14 mouse cellular contexts compared by ENCODE assay signal in the genomic region with DNA sequence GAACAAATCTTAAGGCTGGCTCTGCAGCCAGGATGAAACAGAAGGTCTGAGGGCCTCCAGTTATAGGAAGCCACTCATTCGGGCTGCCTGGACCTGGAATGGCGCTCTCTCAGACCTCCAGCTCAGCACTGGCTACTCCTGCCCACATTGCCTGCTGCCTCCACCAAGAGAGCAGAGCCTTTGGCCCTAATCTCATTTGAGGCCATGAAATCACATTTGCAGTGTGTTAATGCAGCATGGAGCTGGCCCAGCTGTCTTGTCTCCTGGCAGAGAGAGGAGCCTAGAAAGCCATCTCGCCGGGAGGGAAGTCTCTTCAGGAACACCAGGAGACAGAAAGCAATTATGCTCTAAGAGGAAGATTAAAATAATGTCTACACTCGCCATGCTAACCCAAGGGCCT. TPM values are rescaled to one million over a fixed set of nuclear protein-coding genes. Genes with fewer than 3 reads are reported as not detected.
DNase-seq lines count a peak whose midpoint lies in the region; ATAC-seq and TF ChIP-seq lines count a peak whose summit lies in the region.
"Had no signal": no experiment of that assay in that cellular context is flagged by ENCODE, and none has a peak within 500 bp of the region (broad histone marks: within the 10 kb centered on the region; RNA-seq: fewer than 3 reads in every experiment).

No protein-coding gene starts in this region.

- WGBS in forebrain, embryonic 14.5 days = 57% methylated on average over 5 of the region's 5 CpGs
- 38% methylated on average over 5 of the region's 5 CpGs for WGBS in hindbrain, postnatal 0 days

- no peak for TF ChIP-seq POLR2A in brain, embryonic 14.5 days (IDR thresholded peaks at IDR 0.05; ENCODE audit: borderline replicate concordance, extremely low read depth, insufficient read depth, insufficient read length, poor library complexity, severe bottlenecking)

- H3K27ac ChIP-seq in layer of hippocampus, adult 2 months = peak overlapping the region; percentile 87
- peak overlapping the region; percentile 17; the same call in 1 of the 2 replicates for H3K27ac ChIP-seq in forebrain, embryonic 14.5 days (ENCODE audit: low read depth, low read length)
- peak overlapping the region; percentile 45; the same call in 1 of the 2 replicates for H3K27ac ChIP-seq in hindbrain, postnatal 0 days
- H3K27ac ChIP-seq: liver, embryonic 13.5 days had no signal

- TF ChIP-seq CTCF in layer of hippocampus, adult 2 months (conservative IDR thresholded peaks at IDR 0.05) = no peak
- TF ChIP-seq CTCF in brain, embryonic 14.5 days (IDR thresholded peaks at IDR 0.05; ENCODE audit: borderline replicate concordance, extremely low read depth, insufficient read depth, insufficient read length) = no peak
- no peak for TF ChIP-seq CTCF in hindbrain, postnatal 0 days (IDR thresholded peaks at IDR 0.05; ENCODE audit: low read depth)

- no peak overlapping the region for H3K4me2 ChIP-seq in forebrain, embryonic 14.5 days (ENCODE audit: low read length)
- H3K4me2 ChIP-seq in hindbrain, postnatal 0 days (ENCODE audit: low read depth, low read length) = no peak overlapping the region
- H3K4me2 ChIP-seq: heart, embryonic 12.5 days; liver, embryonic 13.5 days had no signal

- H3K27me3 ChIP-seq in forebrain, embryonic 14.5 days (replicated peaks; ENCODE audit: control insufficient read depth, insufficient read depth, low read length) = no peaks in the 10 kb centered on the region
- no peaks in the 10 kb centered on the region for H3K27me3 ChIP-seq in hindbrain, postnatal 0 days (ENCODE audit: insufficient read depth, low read length)

- no peaks in the 10 kb centered on the region for H3K36me3 ChIP-seq in forebrain, embryonic 14.5 days (ENCODE audit: control insufficient read depth, insufficient read depth, low read length)
- H3K36me3 ChIP-seq in hindbrain, postnatal 0 days (ENCODE audit: insufficient read depth, low read length) = no peaks in the 10 kb centered on the region
- H3K36me3 ChIP-seq: heart, embryonic 12.5 days; liver, embryonic 13.5 days had no signal

- no peak for DNase-seq in layer of hippocampus, adult 2 months (ENCODE audit: low spot score in 2 of 2)
- DNase-seq in layer of hippocampus, adult 9-11 months = no peak
- DNase-seq in brain, embryonic 14.5 days (ENCODE audit: low read depth) = peak; percentile 74
- no peak for DNase-seq in forebrain, embryonic 14.5 days (ENCODE audit: low spot score)
- peak; percentile 70 for DNase-seq in hindbrain, postnatal 0 days (ENCODE audit: low spot score)
- no peak for DNase-seq in heart, postnatal 4 days
- DNase-seq in urinary bladder, postnatal 4 days (ENCODE audit: low spot score in 2 of 2) = no peak
- no peak for DNase-seq in thymus, postnatal 0 days (ENCODE audit: low spot score)
- DNase-seq: adrenal gland, adult 8-10 months; kidney, postnatal 36 days; liver, embryonic 13.5 days; right cerebral cortex, postnatal 4 days had no signal

- no peak for ATAC-seq in forebrain, embryonic 14.5 days
- ATAC-seq in hindbrain, postnatal 0 days = peak; percentile 32; the same call in 1 of the 2 replicates

- peaks cover 45% of the 10 kb centered on the region for H3K4me1 ChIP-seq in forebrain, embryonic 14.5 days (ENCODE audit: control insufficient read depth, insufficient read depth, low read length)
- H3K4me1 ChIP-seq in hindbrain, postnatal 0 days (ENCODE audit: insufficient read depth, low read length) = peaks cover 21% of the 10 kb centered on the region; the same call in 1 of the 2 replicates
- H3K4me1 ChIP-seq: liver, embryonic 13.5 days had no signal

- H3K4me3 ChIP-seq in layer of hippocampus, adult 2 months = no peak overlapping the region
- no peak overlapping the region for H3K4me3 ChIP-seq in forebrain, embryonic 14.5 days (ENCODE audit: low read depth, low read length)
- no peak overlapping the region for H3K4me3 ChIP-seq in hindbrain, postnatal 0 days (ENCODE audit: low read length)
- H3K4me3 ChIP-seq: heart, embryonic 12.5 days; liver, embryonic 13.5 days had no signal

- H3K9ac ChIP-seq in forebrain, embryonic 14.5 days (ENCODE audit: low read length) = no peak overlapping the region
- no peak overlapping the region for H3K9ac ChIP-seq in hindbrain, postnatal 0 days (replicated peaks; ENCODE audit: low read length)
- H3K9ac ChIP-seq: heart, embryonic 12.5 days; liver, embryonic 13.5 days had no signal

- H3K9me3 ChIP-seq in forebrain, embryonic 14.5 days (replicated peaks; ENCODE audit: control insufficient read depth, low read length) = no peaks in the 10 kb centered on the region
- no peaks in the 10 kb centered on the region for H3K9me3 ChIP-seq in hindbrain, postnatal 0 days (ENCODE audit: low read length)
- H3K9me3 ChIP-seq: heart, embryonic 12.5 days; liver, embryonic 13.5 days had no signal

RNA-seq across cellular contexts. Expression of gene Ccdc33, which starts 11.1 kb away (rescaled TPM):
- total RNA-seq in layer of hippocampus, adult 2 months (2021) = under 1 TPM; 0.29 to 0.49 TPM
- polyA plus RNA-seq in brain, embryonic 14.5 days (2012; rRNA removed) = 0.89 and 1.2 TPM in 2 replicates
- 0.48 and 1.1 TPM in 2 replicates for polyA plus RNA-seq in forebrain, embryonic 14.5 days (2014; fragmentation: Nextera tagmentation; extraction: Ambion mirVana)
- total RNA-seq in hindbrain, postnatal 0 days (2014; rRNA removed) = 0.52 and 1.4 TPM in 2 replicates
- 0.75 and 1.2 TPM in 2 replicates for polyA plus RNA-seq in hindbrain, postnatal 0 days (2015; fragmentation: Nextera tagmentation; extraction: Ambion mirVana)
- total RNA-seq in heart, postnatal 4 days (2021) = not detected
- polyA plus RNA-seq in thymus, postnatal 0 days (2015; fragmentation: Nextera tagmentation; extraction: Ambion mirVana) = 0.27 and 1.1 TPM in 2 replicates
- polyA plus RNA-seq: heart, embryonic 12.5 days; liver, embryonic 13.5 days; stomach, embryonic 16.5 days had no signal

RNA-seq across cellular contexts. Expression of gene Stra6, which starts 43.9 kb away (rescaled TPM):
- total RNA-seq in layer of hippocampus, adult 2 months (2021) = 10 to 100 TPM; 17.1 to 17.7 TPM
- 14.2 and 18.6 TPM in 2 replicates for polyA plus RNA-seq in brain, embryonic 14.5 days (2012; rRNA removed)
- polyA plus RNA-seq in forebrain, embryonic 14.5 days (2014; fragmentation: Nextera tagmentation; extraction: Ambion mirVana) = 9.9 and 11.1 TPM in 2 replicates
- total RNA-seq in hindbrain, postnatal 0 days (2014; rRNA removed) = 16.0 and 19.2 TPM in 2 replicates
- polyA plus RNA-seq in hindbrain, postnatal 0 days (2015; fragmentation: Nextera tagmentation; extraction: Ambion mirVana) = 7.5 TPM in 2 replicates
- under 1 TPM; 0.11 to 0.26 TPM for total RNA-seq in heart, postnatal 4 days (2021)
- 0.94 and 1.1 TPM in 2 replicates for polyA plus RNA-seq in thymus, postnatal 0 days (2015; fragmentation: Nextera tagmentation; extraction: Ambion mirVana)

Comparison
In these comparisons a context has a peak if more than half of its experiments do, and no peak if none do; other contexts are left out.
1. DNase-seq: peak in brain, embryonic 14.5 days (single experiment) and hindbrain, postnatal 0 days (single experiment); none in layer of hippocampus, adult 2 months (0 of 2), layer of hippocampus, adult 9-11 months (single experiment), forebrain, embryonic 14.5 days (single experiment), heart, postnatal 4 days (single experiment), urinary bladder, postnatal 4 days (0 of 2) and thymus, postnatal 0 days (single experiment).
2. H3K27ac ChIP-seq: peak in every context shown above with its lines; median percentile 87 in layer of hippocampus, adult 2 months; 45 in hindbrain, postnatal 0 days; 17 in forebrain, embryonic 14.5 days.